Mouse (Mus musculus) embryonic facial prominence, embryonic 10.5 days (tissue): ENCODE results near the gene 3110082I17Rik. TPM values are rescaled to one million over a fixed set of nuclear protein-coding genes. Genes with fewer than 3 reads are reported as not detected.
A peak's percentile ranks its signal among the peaks of the same experiment; 100 is the strongest.

Source experiments
- DNase-seq: peaks from one replicate; pipeline ENCODE4 v3.0.0-alpha.2; 2017; ENCODE audit warnings: low spot score
- H3K27ac ChIP-seq: fragments of 300-500 bp; sonication (generic); replicated peaks from 2 replicates; pipeline ENCODE4 v1.5.1; 2016; ENCODE audit warnings: mild to moderate bottlenecking
- H3K27me3 ChIP-seq: fragments of 300-500 bp; sonication (generic); replicated peaks from 2 replicates; pipeline ENCODE4 v1.6.1; 2016; ENCODE audit warnings: low read depth, mild to moderate bottlenecking; ENCODE audit not compliant: poor library complexity, severe bottlenecking
- H3K36me3 ChIP-seq: fragments of 300-500 bp; sonication (generic); replicated peaks from 2 replicates; pipeline ENCODE4 v1.6.1; 2016; ENCODE audit warnings: mild to moderate bottlenecking, moderate library complexity
- H3K4me1 ChIP-seq: fragments of 300-500 bp; sonication (generic); 2 replicates; pipeline ENCODE4 v1.6.1; 2016
- H3K4me3 ChIP-seq: fragments of 300-500 bp; sonication (generic); 2 replicates; pipeline ENCODE4 v1.5.1; 2016; ENCODE audit warnings: mild to moderate bottlenecking, moderate library complexity
- H3K9me3 ChIP-seq: fragments of 300-500 bp; sonication (generic); 2 replicates; pipeline ENCODE4 v1.6.1; 2016; ENCODE audit warnings: mild to moderate bottlenecking
- WGBS: fragments of 180-500 bp; shearing (Covaris S2); methylation state at CpG from one replicate; pipeline ENCODE4 v1.1.7; 2016; 5-methylcytosine and 5-hydroxymethylcytosine counted together
- polyA plus RNA-seq: library from polyadenylated mRNA; unstranded; fragments of >200 nt; fragmentation: Nextera tagmentation; extraction: Ambion mirVana; gene quantifications from 2 replicates; pipeline ENCODE4 v1.2.1, GENCODE M21; 2016

The 3110082I17Rik gene
- polyA plus RNA-seq, 1 experiment from 2014 or later, result 58.5 TPM

- peak; percentile 59 for DNase-seq
- H3K4me3 ChIP-seq, result no peak overlapping the region
- no peaks in the 10 kb centered on the region for H3K36me3 ChIP-seq
- H3K9me3 ChIP-seq, result no peaks in the 10 kb centered on the region
- peak overlapping the region; percentile 83 for H3K27ac ChIP-seq
- peaks cover 5% of the 10 kb centered on the region; the same call in 1 of the 2 replicates for H3K27me3 ChIP-seq
- 53% methylated on average over 21 of the region's 21 CpGs for WGBS
- peaks cover 59% of the 10 kb centered on the region for H3K4me1 ChIP-seq
Observed at GRCm38 (mm10) chr5:139378986-139379629, 81.2 kb downstream of the 3110082I17Rik start.

GRCm38 (mm10) chr5:139378271-139378556, 82.1 kb downstream of the 3110082I17Rik start:
- H3K27ac ChIP-seq, result peak overlapping the region; percentile 78
- peaks cover 5% of the 10 kb centered on the region; the same call in 1 of the 2 replicates for H3K27me3 ChIP-seq
- DNase-seq, result no peak
- H3K36me3 ChIP-seq, result no peaks in the 10 kb centered on the region
- H3K4me3 ChIP-seq, result peak overlapping the region; percentile 3; the same call in 1 of the 2 replicates
- H3K9me3 ChIP-seq, result no peaks in the 10 kb centered on the region
- H3K4me1 ChIP-seq, result peaks cover 59% of the 10 kb centered on the region
- WGBS, result 91% methylated on average over 7 of the region's 7 CpGs

- WGBS, result 70% methylated on average over 18 of the region's 18 CpGs
- H3K27me3 ChIP-seq, result peaks cover 5% of the 10 kb centered on the region; the same call in 1 of the 2 replicates
- no peaks in the 10 kb centered on the region for H3K36me3 ChIP-seq
- H3K9me3 ChIP-seq, result no peaks in the 10 kb centered on the region
- no peak for DNase-seq
- peak within 1 kb of the TSS; percentile 5; the same call in 1 of the 2 replicates for H3K4me3 ChIP-seq
- H3K4me1 ChIP-seq, result peaks cover 59% of the 10 kb centered on the region
- peak within 1 kb of the TSS; percentile 78 for H3K27ac ChIP-seq
Observed at GRCm38 (mm10) chr5:139377468-139378270, 82.7 kb downstream of the 3110082I17Rik start, which contains the start of gene Gpr146. TSS of gene Gpr146 (plus strand) at chr5:139377697.

GRCm38 (mm10) chr5:139374841-139375240, 85.5 kb downstream of the 3110082I17Rik start:
- 85% methylated on average over 2 of the region's 2 CpGs for WGBS
- no peaks in the 10 kb centered on the region for H3K27me3 ChIP-seq
- H3K36me3 ChIP-seq, result no peaks in the 10 kb centered on the region
- no peak overlapping the region for H3K4me3 ChIP-seq
- H3K27ac ChIP-seq, result no peak overlapping the region
- peaks cover 65% of the 10 kb centered on the region for H3K4me1 ChIP-seq
- no peaks in the 10 kb centered on the region for H3K9me3 ChIP-seq
- DNase-seq, result no peak

GRCm38 (mm10) chr5:139373889-139374444, 86.4 kb downstream of the 3110082I17Rik start:
- WGBS, result 86% methylated on average over 6 of the region's 6 CpGs
- H3K27me3 ChIP-seq, result no peaks in the 10 kb centered on the region

GRCm38 (mm10) chr5:139373126-139373525, 87.2 kb downstream of the 3110082I17Rik start:
- H3K4me1 ChIP-seq, result peaks cover 57% of the 10 kb centered on the region
- H3K4me3 ChIP-seq, result no peak overlapping the region
- DNase-seq, result no peak
- 81% methylated on average over 3 of the region's 3 CpGs for WGBS
- no peaks in the 10 kb centered on the region for H3K27me3 ChIP-seq
- H3K27ac ChIP-seq, result no peak overlapping the region
- no peaks in the 10 kb centered on the region for H3K9me3 ChIP-seq
- no peaks in the 10 kb centered on the region for H3K36me3 ChIP-seq

More at GRCm38 (mm10) chr5:139373889-139374444, 86.4 kb downstream of the 3110082I17Rik start:
- no peak for DNase-seq
- H3K36me3 ChIP-seq, result no peaks in the 10 kb centered on the region
- H3K4me3 ChIP-seq, result no peak overlapping the region
- H3K9me3 ChIP-seq, result no peaks in the 10 kb centered on the region
- H3K4me1 ChIP-seq, result peaks cover 61% of the 10 kb centered on the region
- H3K27ac ChIP-seq, result no peak overlapping the region

- Histone ChIP-seq H3K27ac (peak overlapping the region; percentile 95), H3K9me3 (no peaks in the 10 kb centered on the region)
- peak; percentile 96 for DNase-seq
Observed at GRCm38 (mm10) chr5:139371631-139372401, 88.5 kb downstream of the 3110082I17Rik start.

GRCm38 (mm10) chr5:139371118-139371517, 89.2 kb downstream of the 3110082I17Rik start:
- Histone ChIP-seq H3K4me1 (peaks cover 46% of the 10 kb centered on the region), H3K27ac (peak overlapping the region; percentile 95), H3K9me3 (no peaks in the 10 kb centered on the region), H3K4me3 (peak overlapping the region; percentile 71; the same call in 1 of the 2 replicates), H3K27me3 (no peaks in the 10 kb centered on the region), H3K36me3 (no peaks in the 10 kb centered on the region)
- WGBS, result 67% methylated on average over 5 of the region's 5 CpGs
- DNase-seq, result no peak

More at GRCm38 (mm10) chr5:139371631-139372401, 88.5 kb downstream of the 3110082I17Rik start:
- 2% methylated on average over 39 of the region's 39 CpGs for WGBS
- H3K4me1 ChIP-seq, result peaks cover 46% of the 10 kb centered on the region
- no peaks in the 10 kb centered on the region for H3K27me3 ChIP-seq
- peak overlapping the region; percentile 71 for H3K4me3 ChIP-seq
- H3K36me3 ChIP-seq, result no peaks in the 10 kb centered on the region

- 86% methylated on average over 6 of the region's 6 CpGs for WGBS
- H3K36me3 ChIP-seq, result no peaks in the 10 kb centered on the region
- no peak for DNase-seq
- H3K9me3 ChIP-seq, result no peaks in the 10 kb centered on the region
- peak overlapping the region; percentile 8; the same call in 1 of the 2 replicates for H3K4me3 ChIP-seq
- H3K27me3 ChIP-seq, result no peaks in the 10 kb centered on the region
- H3K4me1 ChIP-seq, result peaks cover 54% of the 10 kb centered on the region
- peak overlapping the region; percentile 95 for H3K27ac ChIP-seq
Observed at GRCm38 (mm10) chr5:139370336-139370735, 90.0 kb downstream of the 3110082I17Rik start.

GRCm38 (mm10) chr5:139368638-139369320, 91.5 kb downstream of the 3110082I17Rik start:
- Histone ChIP-seq H3K9me3 (no peaks in the 10 kb centered on the region), H3K27ac (no peak overlapping the region; the same call in 1 of the 2 replicates), H3K27me3 (no peaks in the 10 kb centered on the region), H3K4me1 (peaks cover 63% of the 10 kb centered on the region), H3K4me3 (no peak overlapping the region), H3K36me3 (peaks cover 1% of the 10 kb centered on the region)
- 85% methylated on average over 11 of the region's 11 CpGs for WGBS
- no peak for DNase-seq

- no peak for DNase-seq
- H3K4me1 ChIP-seq, result peaks cover 62% of the 10 kb centered on the region
- no peaks in the 10 kb centered on the region for H3K9me3 ChIP-seq
- H3K4me3 ChIP-seq, result no peak overlapping the region
- no peak overlapping the region for H3K27ac ChIP-seq
- no peaks in the 10 kb centered on the region for H3K27me3 ChIP-seq
- WGBS, result 90% methylated on average over 4 of the region's 4 CpGs
- peaks cover 6% of the 10 kb centered on the region for H3K36me3 ChIP-seq
Observed at GRCm38 (mm10) chr5:139367884-139368458, 92.4 kb downstream of the 3110082I17Rik start.
